Mouse (Mus musculus): ENCODE data around the gene Tbc1d7. TPM values are rescaled to one million over a fixed set of nuclear protein-coding genes. Genes with fewer than 3 reads are reported as not detected.

Tbc1d7 gene
- polyA plus RNA-seq, 1 experiment: 26.3 TPM

GRCm38 (mm10) chr13:43181104-43181503, 9.8 kb upstream of the Tbc1d7 start:
- H3K27ac ChIP-seq (ENCODE audit: insufficient read depth, low read length): no peak overlapping the region
- H3K4me3 ChIP-seq (ENCODE audit: insufficient read depth, low read length): no peak overlapping the region
- TF ChIP-seq CTCF (IDR thresholded peaks at IDR 0.05; ENCODE audit: borderline replicate concordance, insufficient read depth, low read length) (no peak), POLR2A (IDR thresholded peaks at IDR 0.05; ENCODE audit: low read depth, low read length) (no peak)
- H3K4me1 ChIP-seq (ENCODE audit: control insufficient read depth, insufficient read depth, low read length): 0 out of 2 replicates have a peak, but pooled peaks cover 4% of the 10 kb centered on the region

- H3K4me1 ChIP-seq (ENCODE audit: control insufficient read depth, insufficient read depth, low read length): no peaks in the 10 kb centered on the region
- H3K4me3 ChIP-seq (ENCODE audit: insufficient read depth, low read length): no peak overlapping the region
- TF ChIP-seq POLR2A (IDR thresholded peaks at IDR 0.05; ENCODE audit: low read depth, low read length): no peak
- no peak for TF ChIP-seq CTCF (IDR thresholded peaks at IDR 0.05; ENCODE audit: borderline replicate concordance, insufficient read depth, low read length)
- H3K27ac ChIP-seq (ENCODE audit: insufficient read depth, low read length): no peak overlapping the region
Measured at GRCm38 (mm10) chr13:43177317-43177716, 6.0 kb upstream of the Tbc1d7 start.

GRCm38 (mm10) chr13:43176676-43177075, 5.4 kb upstream of the Tbc1d7 start:
- TF ChIP-seq POLR2A (IDR thresholded peaks at IDR 0.05; ENCODE audit: low read depth, low read length): no peak
- TF ChIP-seq CTCF (IDR thresholded peaks at IDR 0.05; ENCODE audit: borderline replicate concordance, insufficient read depth, low read length): no peak
- no peaks in the 10 kb centered on the region for H3K4me1 ChIP-seq (ENCODE audit: control insufficient read depth, insufficient read depth, low read length)

GRCm38 (mm10) chr13:43173262-43173661, 2.0 kb upstream of the Tbc1d7 start:
- Histone ChIP-seq H3K27ac (ENCODE audit: insufficient read depth, low read length) (no peak overlapping the region), H3K4me3 (ENCODE audit: insufficient read depth, low read length) (no peak overlapping the region), H3K4me1 (ENCODE audit: control insufficient read depth, insufficient read depth, low read length) (no peaks in the 10 kb centered on the region)
- no peak for TF ChIP-seq POLR2A (IDR thresholded peaks at IDR 0.05; ENCODE audit: low read depth, low read length)
- peak; percentile 35; the same call in 1 of the 2 replicates for TF ChIP-seq CTCF (IDR thresholded peaks at IDR 0.05; ENCODE audit: borderline replicate concordance, insufficient read depth, low read length)

More at GRCm38 (mm10) chr13:43176676-43177075, 5.4 kb upstream of the Tbc1d7 start:
- no peak overlapping the region for H3K4me3 ChIP-seq (ENCODE audit: insufficient read depth, low read length)
- no peak overlapping the region for H3K27ac ChIP-seq (ENCODE audit: insufficient read depth, low read length)

- H3K27ac ChIP-seq (ENCODE audit: insufficient read depth, low read length): no peak overlapping the region
- TF ChIP-seq CTCF (IDR thresholded peaks at IDR 0.05; ENCODE audit: borderline replicate concordance, insufficient read depth, low read length) (peak; percentile 50; the same call in 1 of the 2 replicates), POLR2A (IDR thresholded peaks at IDR 0.05; ENCODE audit: low read depth, low read length) (peak; percentile 41; the same call in 1 of the 2 replicates)
- H3K4me1 ChIP-seq (ENCODE audit: control insufficient read depth, insufficient read depth, low read length): no peaks in the 10 kb centered on the region
- peak overlapping the region; percentile 60 for H3K4me3 ChIP-seq (ENCODE audit: insufficient read depth, low read length)
Measured at GRCm38 (mm10) chr13:43172036-43172713, 874 bp upstream of the Tbc1d7 start.

GRCm38 (mm10) chr13:43167721-43168120, 3.6 kb downstream of the Tbc1d7 start:
- H3K4me3 ChIP-seq (ENCODE audit: insufficient read depth, low read length): no peak overlapping the region
- H3K4me1 ChIP-seq (ENCODE audit: control insufficient read depth, insufficient read depth, low read length): no peaks in the 10 kb centered on the region
- TF ChIP-seq POLR2A (IDR thresholded peaks at IDR 0.05; ENCODE audit: low read depth, low read length) (no peak), CTCF (IDR thresholded peaks at IDR 0.05; ENCODE audit: borderline replicate concordance, insufficient read depth, low read length) (no peak)
- no peak overlapping the region for H3K27ac ChIP-seq (ENCODE audit: insufficient read depth, low read length)

- TF ChIP-seq CTCF (IDR thresholded peaks at IDR 0.05; ENCODE audit: borderline replicate concordance, insufficient read depth, low read length) (no peak), POLR2A (IDR thresholded peaks at IDR 0.05; ENCODE audit: low read depth, low read length) (no peak)
- H3K27ac ChIP-seq (ENCODE audit: insufficient read depth, low read length): peak overlapping the region; percentile 28; the same call in 1 of the 2 replicates
- H3K4me3 ChIP-seq (ENCODE audit: insufficient read depth, low read length): no peak overlapping the region
- H3K4me1 ChIP-seq (ENCODE audit: control insufficient read depth, insufficient read depth, low read length): 0 out of 2 replicates have a peak, but pooled peaks cover under 1% of the 10 kb centered on the region
Measured at GRCm38 (mm10) chr13:43159429-43159828, 11.9 kb downstream of the Tbc1d7 start.

GRCm38 (mm10) chr13:43158281-43158680, 13.0 kb downstream of the Tbc1d7 start:
- TF ChIP-seq POLR2A (IDR thresholded peaks at IDR 0.05; ENCODE audit: low read depth, low read length) (no peak), CTCF (IDR thresholded peaks at IDR 0.05; ENCODE audit: borderline replicate concordance, insufficient read depth, low read length) (no peak)
- Histone ChIP-seq H3K4me1 (ENCODE audit: control insufficient read depth, insufficient read depth, low read length) (0 out of 2 replicates have a peak, but pooled peaks cover 4% of the 10 kb centered on the region), H3K4me3 (ENCODE audit: insufficient read depth, low read length) (no peak overlapping the region), H3K27ac (ENCODE audit: insufficient read depth, low read length) (no peak overlapping the region)

GRCm38 (mm10) chr13:43157370-43157769, 13.9 kb downstream of the Tbc1d7 start:
- Histone ChIP-seq H3K4me3 (ENCODE audit: insufficient read depth, low read length) (no peak overlapping the region), H3K4me1 (ENCODE audit: control insufficient read depth, insufficient read depth, low read length) (0 out of 2 replicates have a peak, but pooled peaks cover 4% of the 10 kb centered on the region), H3K27ac (ENCODE audit: insufficient read depth, low read length) (no peak overlapping the region)
- TF ChIP-seq POLR2A (IDR thresholded peaks at IDR 0.05; ENCODE audit: low read depth, low read length) (no peak), CTCF (IDR thresholded peaks at IDR 0.05; ENCODE audit: borderline replicate concordance, insufficient read depth, low read length) (no peak)

- H3K4me3 ChIP-seq (ENCODE audit: insufficient read depth, low read length): no peak overlapping the region
- peaks cover 12% of the 10 kb centered on the region for H3K4me1 ChIP-seq (ENCODE audit: control insufficient read depth, insufficient read depth, low read length)
- TF ChIP-seq CTCF (IDR thresholded peaks at IDR 0.05; ENCODE audit: borderline replicate concordance, insufficient read depth, low read length): no peak
- no peak for TF ChIP-seq POLR2A (IDR thresholded peaks at IDR 0.05; ENCODE audit: low read depth, low read length)
- H3K27ac ChIP-seq (ENCODE audit: insufficient read depth, low read length): no peak overlapping the region
Measured at GRCm38 (mm10) chr13:43152005-43152520, 19.2 kb downstream of the Tbc1d7 start.

Measured in embryonic fibroblast, embryonic 13.5 days (primary cell).